Mouse (Mus musculus) lung, postnatal 0 days (tissue): Measurements from ENCODE around the gene Atg7. TPM values are rescaled to one million over a fixed set of nuclear protein-coding genes. Genes with fewer than 3 reads are reported as not detected.
A peak's percentile ranks its signal among the peaks of the same experiment; 100 is the strongest.

Experiments
- ATAC-seq: fragments of 200-750 bp; cut with Nextera tagmentation; 2 replicates; pipeline ENCODE4 v1.8.0; 2017; ENCODE audit warnings: moderate library complexity
- DNase-seq: peaks from one replicate; pipeline ENCODE4 v3.0.0-alpha.2; 2016; ENCODE audit warnings: low spot score
- H3K27ac ChIP-seq: fragments of 300-500 bp; sonication (generic); 2 replicates; pipeline ENCODE4 v1.5.1; 2014; ENCODE audit warnings: antibody characterized with exemption, mild to moderate bottlenecking, low read length, mixed read lengths
- H3K27me3 ChIP-seq: fragments of 300-500 bp; sonication (generic); replicated peaks from 2 replicates; pipeline ENCODE4 v1.6.1; 2014; ENCODE audit warnings: low read length, mixed read lengths; ENCODE audit not compliant: insufficient read depth
- H3K36me3 ChIP-seq: fragments of 300-500 bp; sonication (generic); 2 replicates; pipeline ENCODE4 v1.6.1; 2014; ENCODE audit warnings: low read length, mixed read lengths; ENCODE audit not compliant: insufficient read depth
- H3K4me1 ChIP-seq: fragments of 300-500 bp; sonication (generic); 2 replicates; pipeline ENCODE4 v1.6.1; 2014; ENCODE audit warnings: antibody characterized with exemption, low read depth, low read length, mixed read lengths; ENCODE audit not compliant: insufficient read depth
- H3K4me2 ChIP-seq: fragments of 300-500 bp; sonication (generic); replicated peaks from 2 replicates; pipeline ENCODE4 v1.6.1; 2014; ENCODE audit warnings: low read depth, mild to moderate bottlenecking, low read length, moderate library complexity, mixed read lengths
- H3K4me3 ChIP-seq: fragments of 300-500 bp; sonication (generic); 2 replicates; pipeline ENCODE4 v1.5.1; 2014; ENCODE audit warnings: low read depth, low read length
- H3K9ac ChIP-seq: fragments of 300-500 bp; sonication (generic); replicated peaks from 2 replicates; pipeline ENCODE4 v1.6.1; 2014; ENCODE audit warnings: low read depth, mild to moderate bottlenecking
- H3K9me3 ChIP-seq: fragments of 300-500 bp; sonication (generic); 2 replicates; pipeline ENCODE4 v1.6.1; 2016; ENCODE audit warnings: low read length, mixed read lengths
- CTCF ChIP-seq: IDR thresholded peaks from 2 replicates; pipeline ENCODE4 v1.5.1; 2016; ENCODE audit warnings: antibody characterized with exemption, mild to moderate bottlenecking
- EP300 ChIP-seq: IDR thresholded peaks from 2 replicates; pipeline ENCODE4 v1.6.1; 2016; ENCODE audit warnings: antibody characterized with exemption, mild to moderate bottlenecking, control low read depth
- WGBS: fragments of 180-500 bp; shearing (Covaris S2); extraction: QIAGEN DNeasy Blood & Tissue Kit; methylation state at CpG from one replicate; pipeline ENCODE4 v1.1.7; 2014; 5-methylcytosine and 5-hydroxymethylcytosine counted together
- polyA plus RNA-seq: library from polyadenylated mRNA; unstranded; fragments of >200 nt; fragmentation: Nextera tagmentation; extraction: Ambion mirVana; gene quantifications from 2 replicates; pipeline ENCODE4 v1.2.1, GENCODE M21; 2015

Gene Atg7
- polyA plus RNA-seq, 1 experiment from 2014 or later: 18.4 TPM

DNA sequence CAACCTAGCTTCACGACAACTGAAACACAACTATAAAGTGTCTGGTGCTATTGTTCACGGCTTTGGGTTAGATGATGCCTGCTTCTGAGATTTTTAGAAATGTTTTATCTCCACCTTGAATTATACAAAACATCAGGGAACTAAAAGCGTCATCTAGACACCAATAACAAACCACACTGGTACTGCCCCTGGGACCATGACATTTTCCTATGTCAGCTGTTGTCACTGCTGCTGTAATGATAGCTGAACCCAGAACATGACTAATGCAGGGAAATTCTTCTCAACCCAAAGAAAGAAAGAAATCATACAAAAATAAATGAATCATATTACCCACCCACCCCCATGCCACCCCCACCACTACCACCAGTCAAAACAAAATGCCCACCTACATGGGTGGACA is 261.9 kb downstream of the Atg7 start:
- H3K4me1 ChIP-seq: peaks cover 56% of the 10 kb centered on the region; the same call in 1 of the 2 replicates
- no peak overlapping the region for H3K4me3 ChIP-seq
- TF ChIP-seq EP300 (no peak), CTCF (no peak)
- no peaks in the 10 kb centered on the region for H3K36me3 ChIP-seq
- no peak overlapping the region for H3K4me2 ChIP-seq
- 74% methylated on average over 3 of the region's 3 CpGs for WGBS
- no peak overlapping the region for H3K9ac ChIP-seq
- no peak overlapping the region for H3K27ac ChIP-seq
- H3K27me3 ChIP-seq: no peaks in the 10 kb centered on the region
- ATAC-seq (no peak), DNase-seq (no peak)
- no peaks in the 10 kb centered on the region for H3K9me3 ChIP-seq

DNA sequence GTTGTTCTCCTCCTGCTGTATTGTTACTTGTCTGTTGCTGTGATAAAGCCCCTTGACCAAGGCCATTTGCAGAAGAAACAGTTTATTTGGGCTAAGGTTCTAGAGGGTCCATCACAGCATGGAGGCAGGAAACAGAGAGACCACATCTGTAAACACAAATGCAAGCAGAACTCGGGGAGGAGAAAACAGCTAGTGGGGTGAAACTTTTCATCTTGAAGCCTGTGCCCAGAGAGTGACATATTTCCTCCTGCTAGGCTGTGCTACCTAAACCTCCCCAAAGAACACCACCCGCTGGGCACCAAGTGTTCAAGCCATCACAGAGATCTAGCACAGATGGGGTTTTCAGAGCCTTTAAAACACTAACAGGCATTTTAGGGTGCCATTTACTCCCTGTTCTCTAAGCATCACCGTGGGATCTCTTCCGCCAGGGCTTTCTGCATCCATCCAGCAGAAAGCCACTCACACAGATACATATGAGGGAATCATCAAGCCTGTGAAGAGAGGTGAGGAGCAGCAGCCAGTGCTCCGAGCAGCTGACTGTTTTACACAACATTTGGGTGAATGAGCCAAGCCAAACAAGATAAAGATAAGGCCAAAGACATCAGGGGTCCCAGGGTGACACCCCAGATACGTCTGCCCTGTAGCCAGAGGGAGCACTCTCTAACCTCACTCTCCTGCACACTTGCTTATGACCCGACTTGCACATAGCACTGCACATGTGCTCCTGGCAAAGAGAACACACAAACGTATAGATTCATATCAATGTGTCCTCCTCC is 262.5 kb downstream of the Atg7 start:
- Histone ChIP-seq H3K4me3 (no peak overlapping the region), H3K36me3 (no peaks in the 10 kb centered on the region), H3K9me3 (no peaks in the 10 kb centered on the region), H3K9ac (no peak overlapping the region), H3K4me1 (peaks cover 52% of the 10 kb centered on the region; the same call in 1 of the 2 replicates), H3K27ac (no peak overlapping the region), H3K27me3 (no peaks in the 10 kb centered on the region), H3K4me2 (no peak overlapping the region)
- WGBS: 46% methylated on average over 8 of the region's 8 CpGs
- no peak for ATAC-seq
- no peak for TF ChIP-seq CTCF
- no peak for TF ChIP-seq EP300
- no peak for DNase-seq

DNA sequence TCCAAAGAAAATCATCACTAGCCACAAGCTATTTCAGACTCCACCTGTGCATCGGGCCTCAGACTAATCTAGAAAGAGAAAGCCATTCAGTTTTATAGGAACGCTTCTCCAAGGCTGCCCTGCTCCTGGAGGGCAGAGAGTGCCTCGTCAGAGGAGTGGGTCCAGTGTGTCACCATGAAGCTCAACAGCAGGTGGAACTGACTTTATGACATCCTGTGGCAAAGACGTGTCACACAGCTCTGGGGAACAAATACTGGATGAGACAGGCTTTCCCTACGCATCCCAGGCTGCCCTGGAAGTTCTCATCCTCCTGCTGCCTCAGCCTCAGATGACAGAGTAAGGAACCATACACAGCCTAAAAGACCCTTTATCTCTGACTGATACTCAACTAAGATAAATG is 263.3 kb downstream of the Atg7 start:
- Histone ChIP-seq H3K27me3 (no peaks in the 10 kb centered on the region), H3K4me1 (peaks cover 51% of the 10 kb centered on the region; the same call in 1 of the 2 replicates), H3K4me2 (no peak overlapping the region), H3K4me3 (no peak overlapping the region), H3K27ac (no peak overlapping the region), H3K36me3 (no peaks in the 10 kb centered on the region), H3K9me3 (no peaks in the 10 kb centered on the region), H3K9ac (no peak overlapping the region)
- 48% methylated on average over 5 of the region's 5 CpGs for WGBS
- DNase-seq (no peak), ATAC-seq (no peak)
- no peak for TF ChIP-seq CTCF
- TF ChIP-seq EP300: no peak

DNA sequence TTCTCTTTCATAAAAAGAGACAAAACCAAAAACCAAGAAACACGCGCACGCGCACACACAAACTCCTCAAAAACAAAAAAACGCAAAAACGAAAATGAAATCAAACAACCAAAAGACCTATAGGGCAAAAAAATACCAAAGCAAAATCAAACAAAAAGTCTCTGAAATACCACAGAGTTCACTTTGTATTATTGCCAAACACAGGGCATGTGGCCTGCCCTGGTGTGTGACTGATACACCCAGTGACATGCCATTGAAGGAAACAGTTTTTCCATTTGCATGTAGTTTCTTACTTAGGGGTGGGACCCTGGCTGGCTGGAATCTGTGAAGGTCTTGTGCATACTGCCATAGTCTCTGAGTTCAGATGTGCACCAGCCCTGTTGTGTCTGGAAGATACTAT is 264.6 kb downstream of the Atg7 start:
- no peaks in the 10 kb centered on the region for H3K9me3 ChIP-seq
- H3K4me2 ChIP-seq: no peak overlapping the region
- no peak overlapping the region for H3K4me3 ChIP-seq
- H3K4me1 ChIP-seq: peaks cover 41% of the 10 kb centered on the region; the same call in 1 of the 2 replicates
- WGBS: 83% methylated on average over 6 of the region's 6 CpGs
- H3K27ac ChIP-seq: no peak overlapping the region
- no peaks in the 10 kb centered on the region for H3K27me3 ChIP-seq
- ATAC-seq: no peak
- H3K36me3 ChIP-seq: no peaks in the 10 kb centered on the region
- H3K9ac ChIP-seq: no peak overlapping the region
- no peak for DNase-seq
- TF ChIP-seq EP300 (no peak), CTCF (no peak)

DNA sequence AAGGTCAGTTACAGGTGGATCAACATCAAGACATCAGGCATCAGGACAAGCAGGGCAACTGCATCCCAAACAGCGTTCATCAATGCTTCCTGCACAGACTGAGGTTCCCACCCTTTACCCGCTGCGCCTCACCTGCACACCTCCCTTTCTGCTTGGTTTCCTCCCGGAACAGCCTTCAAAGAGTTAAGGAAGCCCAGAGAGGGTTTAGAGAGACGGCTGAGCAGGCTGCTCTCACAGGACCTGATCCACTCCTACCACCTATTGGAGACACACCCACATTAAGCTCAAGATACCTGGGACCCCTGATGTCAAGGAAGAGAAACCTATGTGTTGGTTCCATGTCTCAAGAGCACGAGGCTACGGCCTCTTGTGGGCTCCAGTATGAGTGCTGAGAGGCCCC is 266.9 kb downstream of the Atg7 start:
- peaks cover 34% of the 10 kb centered on the region for H3K4me1 ChIP-seq
- TF ChIP-seq EP300 (no peak), CTCF (no peak)
- no peaks in the 10 kb centered on the region for H3K9me3 ChIP-seq
- DNase-seq (no peak), ATAC-seq (no peak)
- WGBS: 62% methylated on average over 7 of the region's 7 CpGs
- no peak overlapping the region for H3K4me3 ChIP-seq
- no peak overlapping the region for H3K9ac ChIP-seq
- no peak overlapping the region for H3K4me2 ChIP-seq
- no peaks in the 10 kb centered on the region for H3K36me3 ChIP-seq
- H3K27me3 ChIP-seq: no peaks in the 10 kb centered on the region
- peak overlapping the region; percentile 26; the same call in 1 of the 2 replicates for H3K27ac ChIP-seq

Other genes with a start within 250 kb of the Atg7 start
- 0.05 and 0.19 TPM in 2 replicates for gene Hrh1, start 245.2 kb upstream of the Atg7 start, polyA plus RNA-seq